Mouse (Mus musculus) olfactory bulb, adult 2 months (tissue): ENCODE data around the gene Junb.

Source experiments
- CTCF ChIP-seq: fragments of 200-500 bp; IDR thresholded peaks from 2 replicates; pipeline ENCODE4 v1.5.1; 2012; ENCODE audit warnings: low read depth, mild to moderate bottlenecking, low read length, moderate library complexity; ENCODE audit not compliant: insufficient read depth
- POLR2A ChIP-seq: fragments of 200-500 bp; IDR thresholded peaks from 2 replicates; pipeline ENCODE4 v1.6.1; 2012; ENCODE audit warnings: mild to moderate bottlenecking, low read depth, low read length, moderate library complexity; ENCODE audit not compliant: insufficient read depth

GRCm38 (mm10) chr8:85014431-85014830, 35.9 kb upstream of the Junb start, which contains the start of gene Best2:
- no peak for TF ChIP-seq POLR2A
- TF ChIP-seq CTCF, result no peak
